Mouse (Mus musculus): Measurements from ENCODE around the gene Hrasls. TPM values are rescaled to one million over a fixed set of nuclear protein-coding genes. Genes with fewer than 3 reads are reported as not detected.

Hrasls gene
- not detected for polyA plus RNA-seq (2015; fragmentation: Illumina TruSeq; extraction: RNeasy Lipid Tissue Mini Kit (QIAGEN cat#74804); ENCODE audit: insufficient read depth, low replicate concordance)

GRCm38 (mm10) chr16:29209605-29210411 is at the start of gene Hrasls:
Gene Hrasls (plus strand): TSS chr16:29209695.

Other genes starting within 250 kb of the Hrasls start
- not detected for gene Atp13a5, start 169.0 kb downstream of the Hrasls start, polyA plus RNA-seq (2015; fragmentation: Illumina TruSeq; extraction: RNeasy Lipid Tissue Mini Kit (QIAGEN cat#74804); ENCODE audit: insufficient read depth, low replicate concordance)